Mouse (Mus musculus) adrenal gland (tissue): Measurements from ENCODE around the gene Cntn2.

Source experiments
- intact Hi-C: fragments of 180-260 bp; cut with DNase I; formaldehyde crosslinking; loops from one replicate; pipeline ENCODE4 v1.15.1; 2025

Gene Cntn2

DNA sequence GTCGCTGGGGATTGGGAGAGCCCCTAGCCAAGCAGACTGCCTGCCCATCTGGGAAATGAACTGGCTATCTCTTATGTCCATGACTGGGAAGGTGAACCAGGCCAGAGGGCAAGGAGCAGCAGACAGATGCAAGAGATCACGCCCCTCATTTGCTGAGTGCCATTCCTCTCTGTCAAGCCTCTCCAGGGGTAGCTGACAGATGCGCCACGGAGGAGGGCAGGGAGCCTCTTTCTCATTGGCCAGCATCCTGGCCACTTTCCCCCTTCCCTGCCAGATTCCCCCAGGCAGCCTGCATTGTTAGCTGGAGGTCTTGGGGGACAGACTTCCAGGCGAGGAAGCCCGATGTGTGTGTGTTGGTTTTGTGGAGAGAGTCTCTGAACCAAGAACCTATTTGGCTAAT, 16.0 kb upstream of the Cntn2 start:
- intact Hi-C loops: no loop called here

- intact Hi-C loops: no loop called here
Observed at GRCm38 (mm10) chr1:132557901-132558631, 15.0 kb upstream of the Cntn2 start.

DNA sequence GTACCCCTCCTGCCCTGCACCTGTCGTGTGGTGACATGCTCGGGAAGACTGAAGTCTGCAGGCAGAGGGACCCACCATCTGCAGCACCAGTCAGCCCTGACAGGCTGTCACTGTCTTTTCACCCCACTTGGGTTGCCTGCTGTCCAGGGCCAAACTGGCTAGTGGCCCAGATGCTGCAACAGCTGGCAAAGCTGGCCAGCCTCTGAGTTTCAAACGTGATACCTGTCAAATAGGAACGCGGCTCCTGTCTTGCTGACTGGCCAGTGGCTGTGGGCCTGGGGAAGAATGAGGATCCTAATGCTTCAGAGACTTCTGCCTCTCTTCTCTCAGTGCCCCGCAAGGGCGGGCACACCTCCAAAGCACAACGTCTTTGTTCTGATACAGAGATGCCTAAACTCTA, 733 bp upstream of the Cntn2 start:
- intact Hi-C loops: no loop called here

DNA sequence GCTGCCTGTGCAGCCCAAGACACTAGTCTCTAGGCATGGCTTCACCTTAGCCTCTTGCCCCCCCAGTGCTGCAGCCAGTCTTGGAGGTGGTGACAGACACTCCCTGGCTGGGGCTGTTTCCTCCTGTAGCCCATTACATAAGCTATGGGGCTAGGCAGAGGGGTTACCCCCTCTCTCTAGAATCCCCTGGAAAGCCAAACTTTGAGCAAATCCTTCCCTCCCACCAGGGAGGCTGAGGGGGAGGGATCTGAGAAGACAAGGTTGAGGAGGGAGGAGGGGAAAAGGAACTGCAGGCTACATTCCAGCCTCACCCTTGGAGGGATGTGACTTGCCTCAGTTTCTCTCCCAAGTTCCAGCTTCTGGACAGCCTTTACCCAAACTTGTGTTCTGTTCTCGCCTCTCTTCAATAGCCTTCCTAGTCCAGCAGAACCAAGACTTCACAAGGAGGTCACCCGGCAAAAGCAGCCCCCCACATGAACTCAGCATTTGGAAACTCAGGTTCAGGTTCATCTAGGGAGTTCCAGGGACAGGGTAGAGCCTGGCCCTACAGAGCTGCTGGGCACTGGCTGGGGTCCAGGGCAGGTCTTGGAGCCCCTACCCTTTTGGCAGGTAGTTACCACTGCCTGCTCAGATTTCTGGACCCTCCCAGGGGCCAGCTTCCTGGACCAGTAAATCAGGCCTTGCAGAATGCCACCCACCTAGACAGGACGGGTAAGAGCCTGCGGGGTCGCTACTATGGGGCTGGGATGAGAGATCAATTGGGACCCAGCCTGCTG, 1.0 kb downstream of the Cntn2 start:
- intact Hi-C loops: no loop called here

GRCm38 (mm10) chr1:132541171-132541823, 1.8 kb downstream of the Cntn2 start:
- intact Hi-C loops: no loop called here

DNA sequence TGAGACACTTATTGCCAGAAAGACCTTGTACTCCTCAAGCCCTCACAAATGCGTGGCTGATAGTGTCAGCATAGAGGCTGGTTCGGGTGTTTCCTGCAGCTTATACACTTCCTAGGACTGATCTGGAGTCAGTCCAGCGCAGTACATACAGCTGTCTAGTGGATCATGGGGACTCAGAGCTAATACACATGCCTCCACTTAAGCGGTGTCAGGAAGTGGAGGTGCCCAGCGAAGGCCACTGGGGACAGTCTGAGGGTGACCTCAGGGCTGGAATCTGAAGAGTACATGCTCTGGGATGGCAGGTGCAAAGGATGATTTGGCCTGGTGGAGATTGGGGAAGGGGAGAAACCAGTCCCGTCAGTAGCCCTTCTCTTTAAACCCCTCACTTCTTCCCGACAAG, 2.4 kb downstream of the Cntn2 start:
- intact Hi-C loops: no loop called here

DNA sequence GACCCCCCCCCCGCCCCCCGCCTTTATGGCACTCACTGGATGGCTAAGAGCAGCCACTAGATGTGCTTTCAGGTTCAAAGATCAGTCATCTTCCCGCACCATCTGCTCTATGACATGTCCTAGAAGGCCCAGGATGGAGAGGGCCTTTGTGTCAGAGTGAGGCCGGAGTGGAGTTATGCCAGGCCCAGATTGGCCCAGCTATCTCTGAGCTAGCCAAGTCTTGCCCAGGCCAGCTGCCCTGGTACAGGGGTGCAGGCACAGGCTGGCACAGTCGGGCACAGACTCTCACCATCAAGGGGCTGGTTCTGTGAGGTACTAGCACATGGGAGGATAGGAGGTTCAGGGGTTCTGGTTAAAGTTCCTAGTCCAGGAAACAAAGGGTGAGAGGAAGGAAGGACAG, 5.3 kb downstream of the Cntn2 start:
- intact Hi-C loops: no loop called here

DNA sequence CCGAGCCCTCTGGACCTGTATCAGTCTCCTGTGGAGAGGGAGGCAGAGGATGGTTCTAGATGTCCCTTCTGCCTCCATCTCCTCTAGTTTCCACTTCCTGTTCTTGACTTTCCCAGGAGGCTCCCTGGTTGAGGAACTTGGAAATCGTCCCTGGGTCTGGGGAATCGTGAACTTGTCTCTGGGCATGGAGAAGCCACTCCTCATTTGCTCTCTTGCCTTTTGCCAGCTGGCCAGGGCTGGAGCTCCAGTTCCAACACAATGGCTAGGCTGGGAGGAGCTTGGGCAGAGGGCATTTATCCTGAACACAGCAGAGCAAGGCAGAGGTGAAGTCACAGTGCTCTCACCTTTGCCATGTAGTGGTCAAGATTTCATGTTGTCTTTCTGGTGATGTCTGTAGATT, 6.6 kb downstream of the Cntn2 start:
- intact Hi-C loops: no loop called here

DNA sequence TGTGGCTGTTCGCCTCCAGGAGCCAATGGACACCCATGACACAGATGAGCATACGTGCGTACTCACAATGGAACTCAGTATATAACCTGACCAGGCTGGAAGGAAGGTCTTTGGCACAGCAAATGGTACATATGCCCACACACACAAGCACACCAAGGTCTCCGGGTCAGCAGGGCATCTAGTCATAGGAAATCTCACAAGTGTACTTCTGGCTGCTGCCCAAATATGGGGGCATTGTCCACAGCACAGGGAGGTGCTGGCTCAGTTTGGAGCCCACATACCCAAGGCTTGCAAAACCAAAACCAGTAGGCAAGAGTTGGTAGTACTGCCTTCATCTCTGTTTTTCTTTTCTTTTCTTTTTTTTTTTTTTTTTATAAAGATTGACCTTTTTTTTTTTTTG, 7.5 kb downstream of the Cntn2 start:
- intact Hi-C loops: no loop called here

DNA sequence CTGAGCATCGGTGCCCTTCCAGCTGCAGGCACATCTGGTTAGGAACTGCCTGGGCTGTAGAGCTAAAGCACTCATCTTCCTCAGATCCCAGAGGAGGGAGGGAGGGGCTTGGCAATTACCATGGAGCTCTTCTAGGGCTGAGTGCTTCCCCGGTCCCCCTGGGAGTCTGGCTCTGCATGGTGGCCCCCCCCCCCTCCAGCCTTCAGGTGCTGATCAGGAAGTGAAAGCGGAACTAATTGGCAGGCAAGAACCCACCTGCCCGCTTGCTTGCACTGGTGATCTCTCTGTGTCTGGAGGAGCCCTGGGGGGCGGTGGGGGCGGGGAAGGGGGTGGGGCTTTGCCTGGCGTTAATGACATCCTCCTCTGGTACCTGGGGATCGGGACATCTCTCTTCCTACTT, 9.2 kb downstream of the Cntn2 start:
- intact Hi-C loops: no loop called here

GRCm38 (mm10) chr1:132532521-132532920, 10.5 kb downstream of the Cntn2 start:
- intact Hi-C loops: no loop called here

- intact Hi-C loops: no loop called here
Observed at GRCm38 (mm10) chr1:132530631-132531191, 12.3 kb downstream of the Cntn2 start.

GRCm38 (mm10) chr1:132528647-132529334, 14.3 kb downstream of the Cntn2 start:
- intact Hi-C loops: no loop called here

- intact Hi-C loops: no loop called here
Observed at GRCm38 (mm10) chr1:132528071-132528470, 15.0 kb downstream of the Cntn2 start.

GRCm38 (mm10) chr1:132525832-132526231, 17.2 kb downstream of the Cntn2 start:
- intact Hi-C loops: loop anchor here (1.0 kb wide), 1 partner anchor 68 kb away; no protein-coding TSS in a partner anchor

DNA sequence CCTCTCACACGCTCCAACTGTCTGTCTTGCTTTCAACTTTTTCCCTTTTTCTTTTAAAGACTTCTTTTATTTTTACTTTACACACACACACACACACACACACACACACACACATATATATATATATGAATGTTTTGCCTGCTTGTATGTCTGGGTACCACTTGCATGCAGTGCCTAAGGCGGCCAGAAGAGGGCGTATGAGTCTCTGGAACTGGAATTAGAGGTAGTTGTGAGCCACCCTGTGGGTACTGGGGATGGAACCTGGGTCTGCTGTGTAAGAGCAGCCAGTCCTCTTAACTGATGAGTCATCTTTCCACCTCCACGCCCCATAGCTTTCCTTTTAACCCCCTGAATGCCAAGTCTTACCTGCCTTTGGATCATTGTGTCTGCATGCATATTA, 19.1 kb downstream of the Cntn2 start:
- intact Hi-C loops: no loop called here

- intact Hi-C loops: no loop called here
Observed at GRCm38 (mm10) chr1:132523048-132523447, 20.0 kb downstream of the Cntn2 start.

GRCm38 (mm10) chr1:132520764-132521163, 22.3 kb downstream of the Cntn2 start:
- intact Hi-C loops: loop anchor here (1.0 kb wide), 1 partner anchor 153 kb away; no protein-coding TSS in a partner anchor

DNA sequence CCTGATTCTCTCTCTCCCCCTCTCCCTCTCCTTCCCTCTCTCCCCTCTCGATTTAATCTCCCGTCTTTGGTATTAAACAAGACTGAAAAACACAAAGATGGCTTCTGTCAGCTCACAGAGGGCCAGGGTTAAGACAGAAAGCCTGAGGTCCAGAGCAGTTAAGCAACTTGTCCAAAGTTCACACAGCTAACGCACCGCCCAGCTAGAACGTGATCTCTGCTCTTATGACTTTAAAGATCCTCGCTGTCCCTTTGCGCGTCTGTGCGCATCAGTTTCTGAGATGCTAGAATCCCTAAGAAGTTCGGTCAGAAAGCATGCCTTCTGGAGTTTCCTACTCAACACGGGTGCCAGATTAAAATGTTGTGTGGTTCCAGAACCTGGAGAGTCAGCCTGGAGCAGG, 23.3 kb downstream of the Cntn2 start:
- intact Hi-C loops: loop anchor here (1.0 kb wide), 1 partner anchor 152 kb away; no protein-coding TSS in a partner anchor

DNA sequence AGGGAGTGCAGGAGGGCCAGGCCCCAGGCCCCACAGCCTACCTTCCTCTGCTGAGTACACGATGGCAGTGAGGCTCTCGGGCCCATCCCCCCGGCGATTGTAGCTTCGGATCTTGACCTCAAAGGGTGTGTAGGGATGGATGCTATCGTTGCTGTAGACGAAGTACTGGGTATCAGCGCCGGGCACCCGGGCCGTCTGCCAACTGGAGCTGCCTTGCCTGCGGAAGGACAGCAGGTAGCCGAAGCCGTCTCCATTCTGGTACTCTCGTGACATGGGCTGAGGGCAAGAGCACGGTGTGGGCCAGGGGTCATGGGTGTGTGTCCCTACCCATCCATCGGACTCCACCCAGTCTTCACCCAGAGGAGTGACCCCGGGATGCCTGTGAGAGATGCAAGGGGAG, 24.4 kb downstream of the Cntn2 start:
- intact Hi-C loops: no loop called here

- intact Hi-C loops: no loop called here
Observed at GRCm38 (mm10) chr1:132516776-132517175, 26.3 kb downstream of the Cntn2 start.
